Comparison of ENCODE assay signal across 11 mouse cellular contexts in the genomic region with DNA sequence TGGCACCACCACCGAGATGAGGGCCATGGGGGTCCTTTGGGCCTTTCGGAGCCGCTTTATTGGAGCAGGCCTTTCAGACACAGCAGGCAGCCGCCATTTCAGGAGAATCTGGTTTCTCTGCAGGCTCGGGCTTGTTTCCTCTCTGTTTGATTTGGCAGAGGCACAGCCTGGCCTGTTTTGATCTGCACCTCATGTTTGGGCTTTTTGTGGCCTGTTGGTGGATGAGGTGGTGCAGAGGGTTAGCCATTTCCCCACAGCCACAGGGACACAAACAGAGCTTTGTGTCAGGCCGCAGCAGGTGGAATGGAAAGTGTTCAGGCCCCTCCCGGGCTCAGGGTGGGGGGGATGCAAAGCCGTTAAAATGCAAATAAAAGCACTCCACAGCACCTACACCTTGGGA. TPM values are rescaled to one million over a fixed set of nuclear protein-coding genes. Genes with fewer than 3 reads are reported as not detected.
A peak's percentile ranks its signal among the peaks of the same experiment; 100 is the strongest.
DNase-seq lines count a peak whose midpoint lies in the region; ATAC-seq and TF ChIP-seq lines count a peak whose summit lies in the region.
"Had no signal": no experiment of that assay in that cellular context is flagged by ENCODE, and none has a peak within 500 bp of the region (broad histone marks: within the 10 kb centered on the region; RNA-seq: fewer than 3 reads in every experiment).

No protein-coding gene starts in this region.

- peak overlapping the region; percentile 3; the same call in 1 of the 2 replicates for H3K9ac ChIP-seq in ES-E14 (ENCODE audit: insufficient read depth, low read depth, low read length, poor library complexity, severe bottlenecking)
- H3K9ac ChIP-seq in forebrain, postnatal 0 days, result no peak overlapping the region

- 0 out of 4 replicates have a peak overlapping the region, but pooled peaks of 1 of the 2 experiments have one; percentile 28 for H3K4me3 ChIP-seq in ES-E14 (ENCODE audit: insufficient read depth in 1 of 2, low read depth in 1 of 2, low read length in 2 of 2, poor library complexity in 1 of 2, severe bottlenecking in 1 of 2)
- no peak overlapping the region for H3K4me3 ChIP-seq in forebrain, postnatal 0 days (ENCODE audit: low read depth, low read length)
- H3K4me3 ChIP-seq in midbrain, embryonic 10.5 days, result no peak overlapping the region

- no peaks in the 10 kb centered on the region for H3K36me3 ChIP-seq in ES-E14 (ENCODE audit: control insufficient read depth, insufficient read depth, low read length, poor library complexity, severe bottlenecking)
- H3K36me3 ChIP-seq in forebrain, postnatal 0 days (ENCODE audit: insufficient read depth), result no peaks in the 10 kb centered on the region
- H3K36me3 ChIP-seq in midbrain, embryonic 10.5 days, result no peaks in the 10 kb centered on the region

- peaks cover 26 to 57% of the 10 kb centered on the region in 2 experiments for H3K4me1 ChIP-seq in ES-E14 (ENCODE audit: control insufficient read depth in 2 of 2, insufficient read depth in 2 of 2, low read length in 2 of 2, poor library complexity in 1 of 2)
- no peaks in the 10 kb centered on the region for H3K4me1 ChIP-seq in forebrain, postnatal 0 days (ENCODE audit: insufficient read depth)
- H3K4me1 ChIP-seq in midbrain, embryonic 10.5 days, result peaks cover 55% of the 10 kb centered on the region

- H3K9me3 ChIP-seq in ES-E14 (ENCODE audit: control insufficient read depth, insufficient read depth, low read depth, low read length), result no peaks in the 10 kb centered on the region
- H3K9me3 ChIP-seq in forebrain, postnatal 0 days (ENCODE audit: low read length), result no peaks in the 10 kb centered on the region
- no peaks in the 10 kb centered on the region for H3K9me3 ChIP-seq in midbrain, embryonic 10.5 days (replicated peaks)

- in situ Hi-C loops in ES-E14 (cut with MboI; ENCODE audit: low sequenced_read_pairs in 2 of 2, unreplicated experiment in 2 of 2), result no loop called here

- WGBS in forebrain, postnatal 0 days, result 21% methylated on average over 8 of the region's 8 CpGs
- 41% methylated on average over 8 of the region's 8 CpGs for WGBS in midbrain, embryonic 10.5 days

- H3K27me3 ChIP-seq in forebrain, postnatal 0 days (ENCODE audit: insufficient read depth, low read length), result no peaks in the 10 kb centered on the region
- H3K27me3 ChIP-seq in midbrain, embryonic 10.5 days (ENCODE audit: low read depth, poor library complexity, severe bottlenecking), result peaks cover 32% of the 10 kb centered on the region

- no peak overlapping the region for H3K4me2 ChIP-seq in forebrain, postnatal 0 days (ENCODE audit: low read depth)

- peak overlapping the region; percentile 80 for H3K27ac ChIP-seq in ES-E14 (ENCODE audit: insufficient read depth, low read depth, low read length, poor library complexity, severe bottlenecking)
- no peak overlapping the region for H3K27ac ChIP-seq in forebrain, postnatal 0 days (ENCODE audit: low read depth, low read length)
- peak overlapping the region; percentile 72 for H3K27ac ChIP-seq in midbrain, embryonic 10.5 days (replicated peaks)

- DNase-seq in cerebellum, postnatal 10 days, result peak; percentile 63 to 80
- no peak for DNase-seq in cerebellum, adult 8-10 months
- no peak for DNase-seq in ES-E14 (ENCODE audit: low read depth, low spot score)
- DNase-seq in forebrain, postnatal 0 days, result no peak
- no peak for DNase-seq in midbrain, embryonic 10.5 days (ENCODE audit: low spot score)
- no peak for DNase-seq in adrenal gland, postnatal 4 days (ENCODE audit: low spot score in 2 of 2)
- DNase-seq in thymus, postnatal 4 days, result no peak
- DNase-seq in kidney, adult 9 months, result no peak
- DNase-seq: gastrocnemius, postnatal 25 days; layer of hippocampus, postnatal 36 days; lung, postnatal 10 days had no signal

- ATAC-seq in forebrain, postnatal 0 days, result peak; percentile 24; the same call in 1 of the 2 replicates

- no peak for TF ChIP-seq CTCF in forebrain, postnatal 0 days (IDR thresholded peaks at IDR 0.05; ENCODE audit: low read depth)

TF ChIP-seq in ES-E14, 5 proteins besides CTCF, POLR2A, EP300 and RAD21:
- no peak for TF ChIP-seq HCFC1 (IDR thresholded peaks at IDR 0.05; ENCODE audit: borderline replicate concordance, insufficient read depth, low read length)
- no peak for TF ChIP-seq ZNF384 (IDR thresholded peaks at IDR 0.05; ENCODE audit: low read depth, low read length)
- no peak for TF ChIP-seq CHD2 (IDR thresholded peaks at IDR 0.05; ENCODE audit: low read depth, low read length)
- no peak for TF ChIP-seq MAFK (IDR thresholded peaks at IDR 0.05; ENCODE audit: insufficient read depth, low read depth, low read length)
TF ChIP-seq in ES-E14: peak in this region for 0.

RNA-seq across cellular contexts. Expression of gene Clmn, which starts 36.4 kb away (rescaled TPM):
- total RNA-seq in ES-E14 (2012; rRNA removed), result 3.1 and 4.2 TPM in 2 replicates
- total RNA-seq in forebrain, postnatal 0 days (2014; rRNA removed), result 1.8 and 2.0 TPM in 2 replicates
- polyA plus RNA-seq in forebrain, postnatal 0 days (2015; fragmentation: Nextera tagmentation; extraction: Ambion mirVana), result 1.2 and 1.8 TPM in 2 replicates
- 1.7 and 1.9 TPM in 2 replicates for polyA plus RNA-seq in midbrain, embryonic 10.5 days (2016; fragmentation: Nextera tagmentation; extraction: Ambion mirVana)
- 10 to 100 TPM; 20.3 to 26.9 TPM for total RNA-seq in adrenal gland, postnatal 4 days (2021)

Comparison
In these comparisons a context has a peak if more than half of its experiments do, and no peak if none do; other contexts are left out.
1. DNase-seq: peak in cerebellum, postnatal 10 days (2 of 2); none in cerebellum, adult 8-10 months (single experiment), ES-E14 (single experiment), forebrain, postnatal 0 days (single experiment), midbrain, embryonic 10.5 days (single experiment), adrenal gland, postnatal 4 days (0 of 2), thymus, postnatal 4 days (single experiment) and kidney, adult 9 months (single experiment).